Mouse (Mus musculus): ENCODE measurements at regions not wholly inside any gene's neighbourhood (a gene's known extent, or its start where the extent isn't known, plus 50 kb on each side); places are given as distances from the start of the nearest gene placed in this dataset.

- TF ChIP-seq POLR2A (IDR thresholded peaks at IDR 0.05; ENCODE audit: extremely low read depth, insufficient read depth, low read length) (no peak), CTCF (IDR thresholded peaks at IDR 0.05; ENCODE audit: low read depth, low read length) (no peak)
Measured at GRCm38 (mm10) chr10:25790363-25790821, 254.3 kb upstream of the Smlr1 start.
